In the genomic region with DNA sequence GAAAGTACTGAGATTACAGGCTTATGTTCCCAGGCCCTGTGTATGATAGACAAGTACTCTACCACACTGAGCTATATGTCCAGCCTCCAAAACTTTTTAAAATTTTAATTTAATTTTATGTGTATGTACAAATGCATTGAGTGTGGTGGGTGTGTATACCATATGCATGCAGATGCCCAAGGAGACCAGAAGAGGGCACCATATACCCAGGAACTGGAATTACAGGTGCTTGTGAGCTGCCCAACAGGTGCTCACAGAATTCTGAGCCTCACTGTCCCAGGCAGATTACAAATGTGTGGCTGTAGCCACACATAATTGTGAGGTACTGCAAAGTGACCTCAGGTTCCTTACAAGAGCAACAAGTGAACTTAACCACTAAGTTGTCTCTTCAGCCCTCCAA, we compare ENCODE assay signal across 14 mouse cellular contexts. TPM values are rescaled to one million over a fixed set of nuclear protein-coding genes. Genes with fewer than 3 reads are reported as not detected.
DNase-seq lines count a peak whose midpoint lies in the region; ATAC-seq and TF ChIP-seq lines count a peak whose summit lies in the region.
"Had no signal": no experiment of that assay in that cellular context is flagged by ENCODE, and none has a peak within 500 bp of the region (broad histone marks: within the 10 kb centered on the region; RNA-seq: fewer than 3 reads in every experiment).

No protein-coding gene starts in this region.

- H3K27ac ChIP-seq in gastrocnemius, adult 2 months = no peak overlapping the region
- H3K27ac ChIP-seq: limb, embryonic 10.5 days; macrophage had no signal

- no peaks in the 10 kb centered on the region for H3K27me3 ChIP-seq in splenic B cell, adult 2 months (ENCODE audit: control insufficient read depth, insufficient read depth, low read length, poor library complexity, severe bottlenecking)

- no peak for ATAC-seq in activated CD4-positive, CD25-positive, alpha-beta regulatory T cell, adult 4 months

- peak; percentile 52 for TF ChIP-seq CTCF in gastrocnemius, adult 2 months (IDR thresholded peaks at IDR 0.05)

- H3K4me3 ChIP-seq in gastrocnemius, adult 2 months = no peak overlapping the region
- H3K4me3 ChIP-seq: erythroblast, embryonic 14.5 days; limb, embryonic 10.5 days had no signal

- DNase-seq in gastrocnemius, adult 2 months = no peak
- no peak for DNase-seq in gastrocnemius, postnatal 14 days
- peak; percentile 14 for DNase-seq in thymus, postnatal 0 days (ENCODE audit: low spot score)
- DNase-seq in thymus, adult 18-20 months = no peak
- peak; percentile 54 for DNase-seq in c-Kit-negative CD71-positive TER-119-positive erythroid progenitor cells, embryonic 14.5 days (ENCODE audit: low read depth, low spot score)
- DNase-seq in splenic B cell, adult 2 months (ENCODE audit: low read depth, low spot score) = peak; percentile 11
- no peak for DNase-seq in layer of hippocampus, postnatal 10 days (ENCODE audit: low spot score in 2 of 2)
- DNase-seq: cerebellum, adult 11 months; heart, postnatal 4 days had no signal

- intact Hi-C loops in gastrocnemius, adult 2 months (cut with DNase I) = no loop called here
- intact Hi-C loops in gastrocnemius, postnatal 14 days (cut with DNase I; ENCODE audit: low total_unique reads) = loop anchor here (2.0 kb wide), 1 partner anchor 77 kb away; no protein-coding TSS in a partner anchor

- peaks cover 19% of the 10 kb centered on the region for H3K36me3 ChIP-seq in splenic B cell, adult 2 months (ENCODE audit: control insufficient read depth, insufficient read depth, low read length, poor library complexity, severe bottlenecking)

RNA-seq across cellular contexts. Expression of a gene that starts 18.1 kb away (rescaled TPM):
- total RNA-seq in gastrocnemius, adult 2 months (2021) = 1 to 10 TPM; 2.4 to 5.4 TPM
- total RNA-seq in gastrocnemius, postnatal 14 days (2021) = 1 to 10 TPM; 4.8 to 8.3 TPM
- 4.2 and 4.8 TPM in 2 replicates for polyA plus RNA-seq in thymus, postnatal 0 days (2015; fragmentation: Nextera tagmentation; extraction: Ambion mirVana)
- total RNA-seq in layer of hippocampus, postnatal 10 days (2021) = 10 to 100 TPM in 1 of 2 experiments, 1 to 10 TPM in 1; 9.3 to 11.1 TPM
- polyA plus RNA-seq in activated CD4-positive, CD25-positive, alpha-beta regulatory T cell, adult 4 months (2017; shearing (Covaris generic)) = not detected
- polyA plus RNA-seq: erythroblast, embryonic 14.5 days; limb, embryonic 10.5 days; macrophage had no signal

RNA-seq across cellular contexts. Expression of a gene that starts 27.0 kb away (rescaled TPM):
- 10 to 100 TPM; 25.6 to 29.5 TPM for total RNA-seq in gastrocnemius, adult 2 months (2021)
- 10 to 100 TPM; 31.1 to 31.7 TPM for total RNA-seq in gastrocnemius, postnatal 14 days (2021)
- polyA plus RNA-seq in thymus, postnatal 0 days (2015; fragmentation: Nextera tagmentation; extraction: Ambion mirVana) = 160 and 164 TPM in 2 replicates
- total RNA-seq in layer of hippocampus, postnatal 10 days (2021) = 100 to 1,000 TPM; 105 to 117 TPM
- polyA plus RNA-seq in activated CD4-positive, CD25-positive, alpha-beta regulatory T cell, adult 4 months (2017; shearing (Covaris generic)) = 100 to 1,000 TPM in 1 of 2 experiments, 10 to 100 TPM in 1; 97.6 to 127 TPM

RNA-seq across cellular contexts. Expression of a gene that starts 27.2 kb away (rescaled TPM):
- not detected for total RNA-seq in gastrocnemius, adult 2 months (2021)
- total RNA-seq in gastrocnemius, postnatal 14 days (2021) = not detected
- polyA plus RNA-seq in thymus, postnatal 0 days (2015; fragmentation: Nextera tagmentation; extraction: Ambion mirVana) = 0.12 and 0.54 TPM in 2 replicates
- 1 to 10 TPM; 1.1 to 1.4 TPM for total RNA-seq in layer of hippocampus, postnatal 10 days (2021)
- polyA plus RNA-seq in activated CD4-positive, CD25-positive, alpha-beta regulatory T cell, adult 4 months (2017; shearing (Covaris generic)) = under 1 TPM in 1 of 2 experiments, not detected in 1; 0.29 TPM
- polyA plus RNA-seq: macrophage had no signal

RNA-seq across cellular contexts. Expression of a gene that starts 31.2 kb away (rescaled TPM):
- total RNA-seq in gastrocnemius, adult 2 months (2021) = not detected
- not detected for total RNA-seq in gastrocnemius, postnatal 14 days (2021)
- not detected in 2 replicates for polyA plus RNA-seq in thymus, postnatal 0 days (2015; fragmentation: Nextera tagmentation; extraction: Ambion mirVana)
- not detected for total RNA-seq in layer of hippocampus, postnatal 10 days (2021)
- not detected for polyA plus RNA-seq in activated CD4-positive, CD25-positive, alpha-beta regulatory T cell, adult 4 months (2017; shearing (Covaris generic))
- total RNA-seq: heart, postnatal 4 days had no signal
- polyA plus RNA-seq: erythroblast, embryonic 14.5 days; kidney, embryonic 16.5 days; limb, embryonic 10.5 days; macrophage had no signal

RNA-seq across cellular contexts. Expression of a gene that starts 34.3 kb away (rescaled TPM):
- 1 to 10 TPM; 4.4 to 6.4 TPM for total RNA-seq in gastrocnemius, adult 2 months (2021)
- total RNA-seq in gastrocnemius, postnatal 14 days (2021) = 10 to 100 TPM; 15.2 to 17.9 TPM
- polyA plus RNA-seq in thymus, postnatal 0 days (2015; fragmentation: Nextera tagmentation; extraction: Ambion mirVana) = 4.8 TPM in 2 replicates
- total RNA-seq in layer of hippocampus, postnatal 10 days (2021) = 10 to 100 TPM; 15.4 to 17.6 TPM
- under 1 TPM in 1 of 2 experiments, not detected in 1; 0.15 TPM for polyA plus RNA-seq in activated CD4-positive, CD25-positive, alpha-beta regulatory T cell, adult 4 months (2017; shearing (Covaris generic))
- polyA plus RNA-seq: erythroblast, embryonic 14.5 days; macrophage had no signal

Comparison
In these comparisons a context has a peak if more than half of its experiments do, and no peak if none do; other contexts are left out.
1. DNase-seq: peak in thymus, postnatal 0 days (single experiment), c-Kit-negative CD71-positive TER-119-positive erythroid progenitor cells, embryonic 14.5 days (single experiment) and splenic B cell, adult 2 months (single experiment); none in gastrocnemius, adult 2 months (single experiment), gastrocnemius, postnatal 14 days (single experiment), thymus, adult 18-20 months (0 of 2) and layer of hippocampus, postnatal 10 days (0 of 2).